Mouse (Mus musculus): ENCODE data around the gene Rnf227. TPM values are rescaled to one million over a fixed set of nuclear protein-coding genes. Genes with fewer than 3 reads are reported as not detected.
A peak's percentile ranks its signal among the peaks of the same experiment; 100 is the strongest.

Gene Rnf227
- polyA plus RNA-seq, 1 experiment from 2014 or later, result 126 TPM

DNA sequence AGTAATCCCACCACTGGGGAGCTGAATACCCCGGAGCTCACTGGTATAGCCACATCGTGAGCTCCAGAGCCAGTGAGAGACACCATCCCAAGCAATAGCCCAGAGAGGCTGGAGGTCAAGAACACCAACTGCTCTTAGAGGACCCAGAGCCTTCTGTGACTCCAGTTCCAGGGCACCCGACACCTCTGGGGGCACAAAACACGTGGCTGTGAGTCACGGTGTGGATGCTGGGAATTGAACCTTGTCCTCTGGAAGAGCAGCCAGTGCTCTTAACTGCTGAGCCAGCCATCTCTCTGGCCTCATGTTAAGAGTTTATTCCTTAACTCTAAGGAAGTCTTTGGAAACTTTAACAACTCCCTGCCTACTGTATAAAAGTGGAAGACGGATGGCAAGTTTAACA is 44.7 kb downstream of the Rnf227 start:
- no peaks in the 10 kb centered on the region; the same call in 1 of the 2 replicates for H3K4me1 ChIP-seq (ENCODE audit: control insufficient read depth, insufficient read depth, low read length)
- no peaks in the 10 kb centered on the region for H3K36me3 ChIP-seq (ENCODE audit: control insufficient read depth, insufficient read depth, low read length)
- no peaks in the 10 kb centered on the region for H3K27me3 ChIP-seq (replicated peaks; ENCODE audit: control insufficient read depth, insufficient read depth, low read length)
- no peak overlapping the region for H3K4me2 ChIP-seq (ENCODE audit: low read length)
- ATAC-seq (no peak), DNase-seq (ENCODE audit: low spot score) (no peak)
- no peak overlapping the region for H3K4me3 ChIP-seq (ENCODE audit: low read depth, low read length)
- no peaks in the 10 kb centered on the region for H3K9me3 ChIP-seq (replicated peaks; ENCODE audit: control insufficient read depth, low read length)
- no peak overlapping the region for H3K27ac ChIP-seq (ENCODE audit: low read depth, low read length)
- WGBS, result 82% methylated on average over 6 of the region's 6 CpGs
- H3K9ac ChIP-seq (ENCODE audit: low read length), result no peak overlapping the region

DNA sequence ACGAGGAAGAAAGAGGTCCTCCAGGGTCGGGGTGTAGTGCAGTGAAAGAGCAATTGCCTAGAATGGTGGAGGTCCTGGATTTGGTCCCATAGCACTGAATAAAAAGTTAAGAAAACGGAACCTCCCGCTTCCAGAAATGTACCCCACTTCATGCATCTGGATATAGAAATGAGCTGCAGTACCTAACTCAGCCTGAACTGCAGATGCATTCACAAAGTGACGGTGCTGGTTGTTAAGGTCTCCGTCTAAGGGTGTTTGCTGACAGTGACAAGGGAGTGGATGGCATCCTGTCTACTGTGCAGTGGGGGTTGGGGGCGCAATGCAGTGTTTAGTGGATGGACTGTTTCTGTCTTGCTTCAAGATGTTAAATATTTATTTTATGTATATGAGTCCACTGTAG is 46.5 kb downstream of the Rnf227 start:
- no peak for DNase-seq (ENCODE audit: low spot score)
- H3K9me3 ChIP-seq (replicated peaks; ENCODE audit: control insufficient read depth, low read length), result no peaks in the 10 kb centered on the region
- no peak overlapping the region for H3K27ac ChIP-seq (ENCODE audit: low read depth, low read length)
- H3K27me3 ChIP-seq (replicated peaks; ENCODE audit: control insufficient read depth, insufficient read depth, low read length), result no peaks in the 10 kb centered on the region
- H3K36me3 ChIP-seq (ENCODE audit: control insufficient read depth, insufficient read depth, low read length), result no peaks in the 10 kb centered on the region
- H3K9ac ChIP-seq (ENCODE audit: low read length), result no peak overlapping the region
- H3K4me2 ChIP-seq (ENCODE audit: low read length), result no peak overlapping the region
- H3K4me3 ChIP-seq (ENCODE audit: low read depth, low read length), result no peak overlapping the region
- H3K4me1 ChIP-seq (ENCODE audit: control insufficient read depth, insufficient read depth, low read length), result no peaks in the 10 kb centered on the region; the same call in 1 of the 2 replicates
- ATAC-seq, result no peak
- 83% methylated on average over 7 of the region's 7 CpGs for WGBS

DNA sequence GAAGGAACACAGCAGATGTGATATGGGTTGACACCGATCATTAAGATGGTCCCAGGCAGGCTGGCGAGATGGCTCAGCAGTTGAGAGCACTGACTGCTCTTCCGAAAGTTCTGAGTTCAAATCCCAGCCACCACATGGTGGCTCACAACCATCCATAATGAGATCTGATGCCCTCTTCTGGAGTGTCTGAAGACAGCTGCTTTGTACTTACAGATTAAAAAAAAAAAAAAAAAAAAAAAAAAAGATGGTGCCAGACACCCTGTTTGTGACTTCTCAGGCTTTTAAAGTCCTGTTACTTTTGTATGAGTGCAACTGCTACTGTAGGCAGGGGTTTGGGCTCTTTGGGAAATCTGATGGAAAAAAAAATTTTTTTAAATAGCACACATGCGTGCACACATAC is 48.4 kb downstream of the Rnf227 start:
- WGBS, result 96% methylated on average over 4 of the region's 4 CpGs
- H3K4me1 ChIP-seq (ENCODE audit: control insufficient read depth, insufficient read depth, low read length), result no peaks in the 10 kb centered on the region
- no peak for ATAC-seq
- H3K27ac ChIP-seq (ENCODE audit: low read depth, low read length), result no peak overlapping the region
- no peak overlapping the region for H3K9ac ChIP-seq (ENCODE audit: low read length)
- DNase-seq (ENCODE audit: low spot score), result no peak
- no peaks in the 10 kb centered on the region for H3K9me3 ChIP-seq (replicated peaks; ENCODE audit: control insufficient read depth, low read length)
- no peak overlapping the region for H3K4me3 ChIP-seq (ENCODE audit: low read depth, low read length)
- H3K4me2 ChIP-seq (ENCODE audit: low read length), result no peak overlapping the region
- no peaks in the 10 kb centered on the region for H3K27me3 ChIP-seq (replicated peaks; ENCODE audit: control insufficient read depth, insufficient read depth, low read length)
- no peaks in the 10 kb centered on the region for H3K36me3 ChIP-seq (ENCODE audit: control insufficient read depth, insufficient read depth, low read length)

DNA sequence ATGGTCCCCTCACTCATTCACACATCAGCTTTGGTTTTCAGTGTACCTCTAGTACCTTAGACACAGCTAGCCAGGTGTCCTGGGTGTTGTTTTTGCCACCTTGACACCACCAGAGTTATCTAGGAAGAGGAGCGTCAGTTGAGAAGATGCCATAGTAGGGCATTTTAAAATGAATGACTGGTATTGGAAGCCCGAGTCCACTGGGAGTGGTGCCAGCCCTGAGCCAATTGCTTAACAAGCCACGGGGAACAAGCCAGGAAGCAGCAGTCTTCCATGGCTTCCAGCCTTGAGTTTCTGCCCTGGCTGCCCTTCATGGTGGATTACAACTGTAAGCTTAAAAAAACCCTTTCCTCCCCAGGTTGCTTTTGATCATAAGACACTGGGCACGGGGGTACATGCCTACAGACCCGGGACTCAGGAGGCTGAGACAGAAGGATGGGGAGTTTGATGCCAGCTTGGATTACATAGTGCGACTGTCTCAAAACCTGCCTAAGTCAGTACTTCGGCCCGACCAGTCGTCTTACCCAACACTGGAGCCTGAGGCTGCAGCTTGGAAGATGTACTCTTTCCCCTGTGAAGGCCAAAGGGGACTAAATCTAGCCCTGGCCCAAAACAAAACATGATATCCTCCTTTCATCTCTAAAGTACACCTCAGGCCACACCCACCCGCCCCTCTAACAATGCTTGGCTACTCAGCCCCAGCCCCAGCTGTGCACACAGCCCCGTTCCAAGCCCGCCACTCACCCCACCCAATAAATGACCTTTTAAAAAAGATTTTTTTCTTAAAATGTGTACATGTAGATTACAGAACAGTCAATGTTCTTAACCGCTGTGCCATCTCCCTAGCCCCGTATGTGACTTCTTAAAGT is 49.5 kb downstream of the Rnf227 start:
- DNase-seq (ENCODE audit: low spot score) (no peak), ATAC-seq (no peak)
- H3K9ac ChIP-seq (ENCODE audit: low read length), result no peak overlapping the region

DNA sequence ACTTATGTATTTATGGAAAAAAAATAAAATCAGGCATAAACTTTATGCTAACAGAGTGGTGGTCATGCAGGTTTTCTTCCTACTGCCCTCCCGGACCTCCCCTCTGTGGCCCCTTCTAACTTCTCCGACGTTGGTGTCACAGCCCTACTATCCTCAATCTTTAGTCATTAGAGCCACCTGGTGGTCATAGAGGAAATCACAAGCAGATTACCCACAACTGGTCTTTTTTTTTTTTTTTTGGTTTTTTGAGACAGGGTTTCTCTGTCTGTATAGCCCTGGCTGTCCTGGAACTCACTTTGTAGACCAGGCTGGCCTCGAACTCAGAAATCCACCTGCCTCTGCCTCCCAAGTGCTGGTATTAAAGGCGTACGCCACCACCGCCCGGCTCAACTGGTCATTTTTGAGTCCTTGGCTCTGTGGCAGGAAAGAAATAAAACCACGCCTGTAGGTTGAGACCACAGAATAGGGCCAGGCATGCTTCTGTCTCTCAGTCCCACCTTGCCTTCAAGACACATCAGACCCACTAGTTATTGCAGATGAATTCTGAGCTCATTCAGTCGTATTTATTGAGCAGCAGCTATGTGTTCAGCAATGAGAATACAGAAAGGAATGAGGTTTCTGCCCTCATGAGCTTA is 50.3 kb downstream of the Rnf227 start:
- H3K4me2 ChIP-seq (ENCODE audit: low read length), result no peak overlapping the region
- H3K27ac ChIP-seq (ENCODE audit: low read depth, low read length), result no peak overlapping the region
- no peak overlapping the region for H3K4me3 ChIP-seq (ENCODE audit: low read depth, low read length)
- DNase-seq (ENCODE audit: low spot score) (peak; percentile 91), ATAC-seq (peak; percentile 41; the same call in 1 of the 2 replicates)
- H3K4me1 ChIP-seq (ENCODE audit: control insufficient read depth, insufficient read depth, low read length), result peaks cover 3% of the 10 kb centered on the region
- no peak overlapping the region for H3K9ac ChIP-seq (ENCODE audit: low read length)
- WGBS, result 46% methylated on average over 10 of the region's 10 CpGs
- H3K27me3 ChIP-seq (replicated peaks; ENCODE audit: control insufficient read depth, insufficient read depth, low read length), result no peaks in the 10 kb centered on the region
- no peaks in the 10 kb centered on the region for H3K9me3 ChIP-seq (replicated peaks; ENCODE audit: control insufficient read depth, low read length)
- no peaks in the 10 kb centered on the region for H3K36me3 ChIP-seq (ENCODE audit: control insufficient read depth, insufficient read depth, low read length)

More for the DNA sequence above, 49.5 kb downstream of the Rnf227 start:
- no peak overlapping the region for H3K27ac ChIP-seq (ENCODE audit: low read depth, low read length)
- H3K4me3 ChIP-seq (ENCODE audit: low read depth, low read length), result no peak overlapping the region
- WGBS, result 64% methylated on average over 14 of the region's 14 CpGs
- H3K9me3 ChIP-seq (replicated peaks; ENCODE audit: control insufficient read depth, low read length), result no peaks in the 10 kb centered on the region
- H3K4me2 ChIP-seq (ENCODE audit: low read length), result no peak overlapping the region
- no peaks in the 10 kb centered on the region for H3K36me3 ChIP-seq (ENCODE audit: control insufficient read depth, insufficient read depth, low read length)
- H3K4me1 ChIP-seq (ENCODE audit: control insufficient read depth, insufficient read depth, low read length), result peaks cover 3% of the 10 kb centered on the region
- no peaks in the 10 kb centered on the region for H3K27me3 ChIP-seq (replicated peaks; ENCODE audit: control insufficient read depth, insufficient read depth, low read length)

Other genes starting within 250 kb of the Rnf227 start
- 6.8 and 11.6 TPM in 2 replicates for gene Per1, start 245.2 kb upstream of the Rnf227 start, polyA plus RNA-seq (2014; fragmentation: Nextera tagmentation; extraction: Ambion mirVana)
- 0.23 and 0.24 TPM in 2 replicates for gene Hes7, start 220.1 kb upstream of the Rnf227 start, polyA plus RNA-seq (2014; fragmentation: Nextera tagmentation; extraction: Ambion mirVana)
- gene 9130213A22Rik, start 217.9 kb upstream of the Rnf227 start, polyA plus RNA-seq (2014; fragmentation: Nextera tagmentation; extraction: Ambion mirVana), result 0.14 TPM in 2 replicates
- gene Aloxe3, start 214.6 kb upstream of the Rnf227 start, polyA plus RNA-seq (2014; fragmentation: Nextera tagmentation; extraction: Ambion mirVana), result 0.94 and 2.1 TPM in 2 replicates
- 0.15 TPM in 1 of 2 replicates, not detected in the other for gene Alox12b, start 183.5 kb upstream of the Rnf227 start, polyA plus RNA-seq (2014; fragmentation: Nextera tagmentation; extraction: Ambion mirVana)
- gene Alox8, start 142.6 kb upstream of the Rnf227 start, polyA plus RNA-seq (2014; fragmentation: Nextera tagmentation; extraction: Ambion mirVana), result 0.08 TPM in 1 of 2 replicates, not detected in the other
- 0.35 and 0.41 TPM in 2 replicates for gene Gucy2e, start 103.4 kb upstream of the Rnf227 start, polyA plus RNA-seq (2014; fragmentation: Nextera tagmentation; extraction: Ambion mirVana)
- gene Cntrob, start 16.7 kb upstream of the Rnf227 start, polyA plus RNA-seq (2014; fragmentation: Nextera tagmentation; extraction: Ambion mirVana), result 13.9 and 18.9 TPM in 2 replicates
- 188 and 243 TPM in 2 replicates for gene Trappc1, start 16.5 kb upstream of the Rnf227 start, polyA plus RNA-seq (2014; fragmentation: Nextera tagmentation; extraction: Ambion mirVana)
- 3.3 and 3.9 TPM in 2 replicates for gene Kcnab3, start 14.2 kb upstream of the Rnf227 start, polyA plus RNA-seq (2014; fragmentation: Nextera tagmentation; extraction: Ambion mirVana)
- gene Chd3, start 28.9 kb downstream of the Rnf227 start, polyA plus RNA-seq (2014; fragmentation: Nextera tagmentation; extraction: Ambion mirVana), result 70.3 and 77.3 TPM in 2 replicates
- gene Naa38, start 55.0 kb downstream of the Rnf227 start, polyA plus RNA-seq (2014; fragmentation: Nextera tagmentation; extraction: Ambion mirVana), result 106 and 142 TPM in 2 replicates
- 31.1 and 36.4 TPM in 2 replicates for gene Cyb5d1, start 55.2 kb downstream of the Rnf227 start, polyA plus RNA-seq (2014; fragmentation: Nextera tagmentation; extraction: Ambion mirVana)
- 4.7 and 5.7 TPM in 2 replicates for gene Tmem88, start 57.8 kb downstream of the Rnf227 start, polyA plus RNA-seq (2014; fragmentation: Nextera tagmentation; extraction: Ambion mirVana)
- 28.7 and 38.2 TPM in 2 replicates for gene Kdm6b, start 73.2 kb downstream of the Rnf227 start, polyA plus RNA-seq (2014; fragmentation: Nextera tagmentation; extraction: Ambion mirVana)
- 2.7 and 3.8 TPM in 2 replicates for gene Dnah2, start 208.6 kb downstream of the Rnf227 start, polyA plus RNA-seq (2014; fragmentation: Nextera tagmentation; extraction: Ambion mirVana)
- 38.6 and 48.2 TPM in 2 replicates for gene Efnb3, start 219.7 kb downstream of the Rnf227 start, polyA plus RNA-seq (2014; fragmentation: Nextera tagmentation; extraction: Ambion mirVana)
- 24.6 and 29.3 TPM in 2 replicates for gene Wrap53, start 239.8 kb downstream of the Rnf227 start, polyA plus RNA-seq (2014; fragmentation: Nextera tagmentation; extraction: Ambion mirVana)
- gene Trp53, start 239.9 kb downstream of the Rnf227 start, polyA plus RNA-seq (2014; fragmentation: Nextera tagmentation; extraction: Ambion mirVana), result 111 and 113 TPM in 2 replicates